ENCODE assay signal across 23 mouse cellular contexts in genomic region chr12:51831296-51831695, GRCm38 (mm10). TPM values are rescaled to one million over a fixed set of nuclear protein-coding genes. Genes with fewer than 3 reads are reported as not detected.
DNase-seq lines count a peak whose midpoint lies in the region; ATAC-seq and TF ChIP-seq lines count a peak whose summit lies in the region.
"Had no signal": no experiment of that assay in that cellular context is flagged by ENCODE, and none has a peak within 500 bp of the region (broad histone marks: within the 10 kb centered on the region; RNA-seq: fewer than 3 reads in every experiment).

No protein-coding gene starts in this region.

- H3K4me3 ChIP-seq in heart, embryonic 10.5 days, result no peak overlapping the region
- H3K4me3 ChIP-seq in lung, embryonic 14.5 days (ENCODE audit: low read depth, low read length), result no peak overlapping the region
- peak overlapping the region; percentile 88 for H3K4me3 ChIP-seq in liver, embryonic 15.5 days (replicated peaks)
- H3K4me3 ChIP-seq: embryonic facial prominence, embryonic 12.5 days; forebrain, embryonic 13.5 days; hindbrain, embryonic 13.5 days; kidney, embryonic 15.5 days; limb, embryonic 13.5 days; midbrain, embryonic 12.5 days had no signal

- WGBS in heart, embryonic 10.5 days, result 92% methylated on average over 3 of the region's 3 CpGs
- 93% methylated on average over 3 of the region's 3 CpGs for WGBS in lung, embryonic 14.5 days
- 28% methylated on average over 3 of the region's 3 CpGs for WGBS in liver, embryonic 15.5 days (ENCODE audit: insufficient replicate concordance)

- peak overlapping the region; percentile 86; the same call in 1 of the 2 replicates for H3K4me2 ChIP-seq in lung, embryonic 14.5 days
- peak overlapping the region; percentile 66 for H3K4me2 ChIP-seq in liver, embryonic 15.5 days
- H3K4me2 ChIP-seq: embryonic facial prominence, embryonic 12.5 days; hindbrain, embryonic 13.5 days; midbrain, embryonic 12.5 days had no signal

- peaks cover 10% of the 10 kb centered on the region; the same call in 1 of the 2 replicates for H3K4me1 ChIP-seq in heart, embryonic 10.5 days
- 0 out of 2 replicates have a peak, but pooled peaks cover 5% of the 10 kb centered on the region for H3K4me1 ChIP-seq in lung, embryonic 14.5 days (ENCODE audit: insufficient read depth)
- H3K4me1 ChIP-seq in liver, embryonic 15.5 days (replicated peaks), result peaks cover 36% of the 10 kb centered on the region

- no peak overlapping the region for H3K9ac ChIP-seq in lung, embryonic 14.5 days
- H3K9ac ChIP-seq in liver, embryonic 15.5 days, result peak overlapping the region; percentile 99
- H3K9ac ChIP-seq: embryonic facial prominence, embryonic 12.5 days; forebrain, embryonic 13.5 days; hindbrain, embryonic 13.5 days; kidney, embryonic 15.5 days; limb, embryonic 13.5 days; midbrain, embryonic 12.5 days had no signal

- peaks cover 7% of the 10 kb centered on the region; the same call in 1 of the 2 replicates for H3K36me3 ChIP-seq in heart, embryonic 10.5 days
- H3K36me3 ChIP-seq in lung, embryonic 14.5 days (ENCODE audit: insufficient read depth), result no peaks in the 10 kb centered on the region
- H3K36me3 ChIP-seq in liver, embryonic 15.5 days (replicated peaks), result peaks cover 12% of the 10 kb centered on the region
- H3K36me3 ChIP-seq: embryonic facial prominence, embryonic 12.5 days; hindbrain, embryonic 13.5 days; limb, embryonic 13.5 days; midbrain, embryonic 12.5 days had no signal

- DNase-seq in heart, adult 11 months, result peak; percentile 52
- DNase-seq in heart, embryonic 10.5 days (ENCODE audit: low spot score), result no peak
- DNase-seq in lung, embryonic 14.5 days, result no peak
- no peak for DNase-seq in lung, postnatal 10 days
- peak; percentile 54 for DNase-seq in liver
- no peak for DNase-seq in embryo, embryonic 10 days (ENCODE audit: low spot score)
- DNase-seq in adrenal gland, postnatal 4 days (ENCODE audit: low spot score in 2 of 2), result no peak
- DNase-seq: adrenal gland, postnatal 36 days; cerebellum, adult 11 months; cerebellum, adult 9-11 months; heart, postnatal 10 days; kidney, adult 11 months; kidney, postnatal 36 days; thymus, postnatal 36 days had no signal

- no peak for TF ChIP-seq CTCF in lung, embryonic 14.5 days (IDR thresholded peaks at IDR 0.05; ENCODE audit: low read depth)

- no peaks in the 10 kb centered on the region for H3K9me3 ChIP-seq in heart, embryonic 10.5 days
- no peaks in the 10 kb centered on the region for H3K9me3 ChIP-seq in lung, embryonic 14.5 days (ENCODE audit: low read depth, low read length)
- no peaks in the 10 kb centered on the region for H3K9me3 ChIP-seq in liver, embryonic 15.5 days (replicated peaks)
- H3K9me3 ChIP-seq: embryonic facial prominence, embryonic 12.5 days; forebrain, embryonic 13.5 days; hindbrain, embryonic 13.5 days; kidney, embryonic 15.5 days; limb, embryonic 13.5 days; midbrain, embryonic 12.5 days had no signal

- H3K27ac ChIP-seq in heart, embryonic 10.5 days, result no peak overlapping the region; the same call in 1 of the 2 replicates
- no peak overlapping the region for H3K27ac ChIP-seq in lung, embryonic 14.5 days (ENCODE audit: low read depth)
- peak overlapping the region; percentile 100 for H3K27ac ChIP-seq in liver, embryonic 15.5 days (replicated peaks)
- H3K27ac ChIP-seq: embryonic facial prominence, embryonic 12.5 days; forebrain, embryonic 13.5 days; hindbrain, embryonic 13.5 days; kidney, embryonic 15.5 days; limb, embryonic 13.5 days; midbrain, embryonic 12.5 days had no signal

- no peaks in the 10 kb centered on the region for H3K27me3 ChIP-seq in heart, embryonic 10.5 days (ENCODE audit: insufficient read depth, poor library complexity, severe bottlenecking)
- no peaks in the 10 kb centered on the region for H3K27me3 ChIP-seq in lung, embryonic 14.5 days (ENCODE audit: insufficient read depth, low read length)
- H3K27me3 ChIP-seq in liver, embryonic 15.5 days, result no peaks in the 10 kb centered on the region
- H3K27me3 ChIP-seq: embryonic facial prominence, embryonic 12.5 days; forebrain, embryonic 13.5 days; hindbrain, embryonic 13.5 days; kidney, embryonic 15.5 days; limb, embryonic 13.5 days; Patski had no signal

- ATAC-seq in lung, embryonic 14.5 days (ENCODE audit: insufficient read depth), result no peak
- no peak for ATAC-seq in liver, embryonic 15.5 days (ENCODE audit: insufficient read depth)
- ATAC-seq: CD4-positive, CD25-positive, alpha-beta regulatory T cell, adult 4 months; forebrain, embryonic 13.5 days; Patski had no signal

RNA-seq across cellular contexts. Expression of gene Hectd1, which starts 2.0 kb away (rescaled TPM):
- polyA plus RNA-seq in heart, embryonic 10.5 days (2016; fragmentation: Nextera tagmentation; extraction: Ambion mirVana), result 35.2 and 35.6 TPM in 2 replicates
- polyA plus RNA-seq in lung, embryonic 14.5 days (2014; fragmentation: Nextera tagmentation; extraction: Ambion mirVana), result 46.6 and 46.8 TPM in 2 replicates
- polyA plus RNA-seq in liver, embryonic 15.5 days (2015; fragmentation: Nextera tagmentation; extraction: Ambion mirVana), result 24.0 and 29.4 TPM in 2 replicates
- 100 to 1,000 TPM in 1 of 2 experiments, 10 to 100 TPM in 1; 93.9 to 102 TPM for total RNA-seq in adrenal gland, postnatal 4 days (2021)

Comparison
In these comparisons a context has a peak if more than half of its experiments do, and no peak if none do; other contexts are left out.
1. DNase-seq: peak in heart, adult 11 months (single experiment) and liver (single experiment); none in heart, embryonic 10.5 days (single experiment), lung, embryonic 14.5 days (single experiment), lung, postnatal 10 days (single experiment), embryo, embryonic 10 days (single experiment) and adrenal gland, postnatal 4 days (0 of 2).